Mouse (Mus musculus) spleen, embryonic (tissue): ENCODE measurements around the gene Dcps.
"Not testable (repeated sequence)": the region's sequence is repeated elsewhere in the genome, so short reads cannot be mapped to it uniquely, and the experiment has no call there.

Experiments used
- CTCF ChIA-PET: fragments of 350-600 bp; sonication (Branson Sonifier 250); formaldehyde crosslinking; loops from one replicate; lab custom pipeline; 2022; lab: Charles Lee

The Dcps gene

DNA sequence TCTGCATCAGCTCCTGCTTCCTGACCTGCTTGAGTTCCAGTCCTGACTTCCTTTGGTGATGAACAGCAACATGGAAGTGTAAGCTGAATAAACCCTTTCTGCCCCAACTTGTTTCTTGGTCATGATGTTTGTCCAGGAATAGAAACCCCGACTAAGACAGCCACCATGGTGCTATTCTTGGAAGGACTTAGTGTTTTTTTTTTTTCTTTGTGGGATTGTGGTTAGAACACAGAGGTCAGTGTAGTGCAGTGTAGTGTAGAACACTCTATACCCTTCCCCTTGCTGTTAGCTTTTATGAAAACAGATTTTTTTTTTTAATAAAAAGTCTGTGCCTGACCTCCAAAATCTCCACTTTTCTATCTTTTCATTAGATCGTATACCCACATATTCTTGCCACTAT is 7.0 kb upstream of the Dcps start:
- CTCF ChIA-PET = no interaction called here

GRCm38 (mm10) chr9:35176124-35176659 is 331 bp upstream of the Dcps start:
- CTCF ChIA-PET = no interaction called here

GRCm38 (mm10) chr9:35173331-35173730 is 2.5 kb downstream of the Dcps start:
- CTCF ChIA-PET = no interaction called here

DNA sequence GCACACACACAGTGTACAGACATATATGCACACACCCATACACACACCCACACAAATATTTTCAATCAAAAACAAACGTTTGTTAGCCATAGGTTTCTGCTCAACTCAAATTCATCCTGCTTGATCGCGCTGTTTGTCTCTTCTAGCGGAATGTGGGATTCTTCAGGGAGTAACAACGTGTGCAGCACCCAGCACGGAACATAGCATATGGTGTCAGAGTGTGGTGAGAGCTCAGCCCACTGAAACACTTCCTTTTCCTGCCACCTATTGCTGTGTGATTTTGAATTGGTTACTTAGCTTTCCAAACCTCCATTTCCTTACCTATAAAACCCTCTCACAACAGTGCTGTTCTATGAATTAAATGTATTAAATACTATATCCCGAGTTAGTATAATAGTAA is 5.8 kb downstream of the Dcps start:
- CTCF ChIA-PET = no interaction called here

GRCm38 (mm10) chr9:35166798-35167635 is 8.8 kb downstream of the Dcps start:
- CTCF ChIA-PET = interaction anchor here (0.7 to 0.8 kb wide), 2 partner anchors 11 to 378 kb away, joined by 3 to 10 read pairs; no protein-coding TSS in a partner anchor

DNA sequence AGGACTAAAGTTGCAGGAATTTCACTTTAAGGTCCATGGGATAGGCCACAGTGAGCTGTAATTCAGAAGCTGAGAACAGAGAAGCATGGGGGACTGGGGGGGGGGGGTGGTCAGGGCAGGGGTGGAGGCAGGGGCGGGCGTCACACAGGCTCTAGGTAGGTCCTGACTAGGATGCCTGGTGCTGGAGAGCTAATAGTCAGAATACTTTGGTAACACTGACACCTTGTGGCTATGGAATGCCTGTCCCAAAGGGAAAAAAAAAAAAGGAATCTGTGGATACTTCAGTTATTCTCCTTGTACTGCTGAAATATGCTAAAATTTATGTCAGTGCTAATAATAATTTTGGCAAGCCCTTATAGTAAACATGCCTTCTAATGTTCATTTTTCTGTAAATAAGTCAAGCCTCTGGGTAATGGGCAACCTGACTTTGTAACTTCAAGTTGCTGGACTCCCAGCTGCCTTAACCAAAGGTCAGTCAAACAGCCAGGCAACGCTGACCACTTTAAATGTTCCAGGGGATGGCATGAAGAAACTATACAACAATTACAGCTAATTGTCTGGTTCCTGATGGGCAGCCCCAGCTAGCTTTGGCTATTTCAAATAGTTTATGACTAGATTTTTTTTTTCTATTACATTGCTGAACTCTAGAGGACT is 9.6 kb downstream of the Dcps start:
- CTCF ChIA-PET = interaction anchor here (0.7 to 0.8 kb wide), 2 partner anchors 10 to 377 kb away, joined by 3 to 10 read pairs; no protein-coding TSS in a partner anchor

- CTCF ChIA-PET = interaction anchor here (0.6 kb wide), 2 partner anchors 111 to 180 kb away, joined by 3 to 21 read pairs; no protein-coding TSS in a partner anchor
These were observed 11.6 kb downstream of the Dcps start for GRCm38 (mm10) chr9:35164142-35164874.

DNA sequence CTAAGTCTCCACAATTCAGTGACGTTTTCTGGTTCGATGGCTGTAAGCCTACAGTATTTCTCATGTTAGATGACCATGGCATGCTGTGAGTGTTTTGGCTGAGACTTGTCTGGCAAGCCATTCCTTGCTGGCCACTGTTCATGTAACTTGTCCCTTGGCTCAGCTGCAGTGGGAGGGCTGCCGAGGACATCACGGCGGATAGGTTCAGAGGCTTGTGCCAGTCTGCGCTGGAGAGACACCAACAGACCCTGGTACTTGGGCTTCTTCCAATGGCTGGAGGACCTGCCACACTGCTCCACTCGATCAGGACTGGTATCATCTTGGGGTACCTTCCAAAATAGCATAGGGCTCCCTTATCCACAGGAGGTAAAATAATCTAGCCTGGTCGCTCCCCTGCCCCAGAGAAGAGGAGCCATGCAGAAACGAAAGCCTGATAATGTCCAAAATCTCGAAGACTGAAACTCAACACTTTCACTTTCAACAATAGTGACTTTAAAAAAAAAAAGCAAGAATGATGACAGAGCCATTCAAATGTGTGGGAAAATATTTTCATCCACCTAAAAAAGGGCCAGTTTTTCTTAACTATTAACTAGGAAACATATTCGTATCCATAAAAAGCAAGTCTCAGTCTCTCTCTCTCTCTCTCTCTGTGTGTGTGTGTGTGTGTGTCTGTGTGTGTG is 12.7 kb downstream of the Dcps start:
- CTCF ChIA-PET = interaction anchor here (0.6 kb wide), 1 partner anchor 179 kb away, joined by 21 read pairs; no protein-coding TSS in a partner anchor

GRCm38 (mm10) chr9:35161721-35162120 is 14.1 kb downstream of the Dcps start:
- CTCF ChIA-PET = no interaction called here

DNA sequence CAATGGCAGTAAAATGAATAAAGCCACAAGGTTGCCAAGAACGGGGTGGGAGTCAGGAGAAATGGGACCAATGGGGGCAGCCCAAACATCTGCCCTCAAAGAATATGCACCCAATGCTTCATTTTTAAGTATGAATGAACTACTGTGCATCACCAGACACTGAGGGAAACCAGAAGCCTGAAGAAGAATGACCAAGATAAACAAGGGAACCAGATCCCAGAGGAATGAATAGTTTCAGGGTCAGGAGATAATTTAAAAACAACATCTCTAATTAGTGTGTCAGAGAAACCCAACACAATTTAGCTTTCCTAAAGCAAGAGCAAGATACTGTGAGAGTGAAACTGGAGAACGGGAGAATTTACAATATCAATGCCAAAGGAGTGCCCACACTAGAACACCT is 15.2 kb downstream of the Dcps start:
- CTCF ChIA-PET = no interaction called here

DNA sequence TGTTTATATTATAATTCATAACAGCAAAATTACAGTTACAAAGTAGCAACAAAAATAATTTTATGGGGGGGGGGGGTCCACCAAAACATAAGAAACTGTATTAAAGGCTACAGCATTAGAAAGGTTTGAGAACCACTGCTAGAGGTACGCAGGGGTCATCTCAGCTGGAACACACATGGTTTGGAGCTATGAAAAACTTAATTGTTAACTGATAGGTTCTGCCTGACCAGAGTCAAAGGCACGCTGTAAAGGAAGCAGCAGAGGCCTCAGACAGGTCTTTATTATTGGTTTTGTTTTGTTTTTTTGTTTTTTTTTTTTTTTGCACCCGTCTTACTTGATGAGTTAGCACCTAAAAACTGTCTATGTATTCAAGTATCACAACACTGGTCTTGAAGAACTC is 17.4 kb downstream of the Dcps start:
- CTCF ChIA-PET = interaction anchor here (0.7 kb wide), 1 partner anchor 383 kb away, joined by 9 read pairs; no protein-coding TSS in a partner anchor

DNA sequence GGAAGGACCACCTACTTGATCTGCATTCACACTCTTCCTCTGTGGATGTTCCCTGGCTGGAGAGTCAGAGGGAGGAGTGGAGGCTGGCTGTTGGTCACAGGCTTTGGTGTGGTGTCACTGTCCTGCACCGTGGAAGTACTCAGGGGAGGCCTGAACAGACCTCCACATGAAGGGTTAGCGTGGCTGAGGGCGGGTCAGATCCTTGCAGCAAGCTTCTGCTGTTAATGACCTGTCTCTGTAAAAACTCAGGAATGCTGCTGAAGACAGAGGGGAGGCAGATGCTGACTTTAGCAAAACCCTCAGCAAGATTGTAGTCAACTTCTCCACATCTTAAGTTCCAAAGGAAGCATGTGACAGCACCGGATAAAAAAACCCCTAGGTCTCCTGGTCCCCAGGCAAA is 19.0 kb downstream of the Dcps start:
- CTCF ChIA-PET = no interaction called here

DNA sequence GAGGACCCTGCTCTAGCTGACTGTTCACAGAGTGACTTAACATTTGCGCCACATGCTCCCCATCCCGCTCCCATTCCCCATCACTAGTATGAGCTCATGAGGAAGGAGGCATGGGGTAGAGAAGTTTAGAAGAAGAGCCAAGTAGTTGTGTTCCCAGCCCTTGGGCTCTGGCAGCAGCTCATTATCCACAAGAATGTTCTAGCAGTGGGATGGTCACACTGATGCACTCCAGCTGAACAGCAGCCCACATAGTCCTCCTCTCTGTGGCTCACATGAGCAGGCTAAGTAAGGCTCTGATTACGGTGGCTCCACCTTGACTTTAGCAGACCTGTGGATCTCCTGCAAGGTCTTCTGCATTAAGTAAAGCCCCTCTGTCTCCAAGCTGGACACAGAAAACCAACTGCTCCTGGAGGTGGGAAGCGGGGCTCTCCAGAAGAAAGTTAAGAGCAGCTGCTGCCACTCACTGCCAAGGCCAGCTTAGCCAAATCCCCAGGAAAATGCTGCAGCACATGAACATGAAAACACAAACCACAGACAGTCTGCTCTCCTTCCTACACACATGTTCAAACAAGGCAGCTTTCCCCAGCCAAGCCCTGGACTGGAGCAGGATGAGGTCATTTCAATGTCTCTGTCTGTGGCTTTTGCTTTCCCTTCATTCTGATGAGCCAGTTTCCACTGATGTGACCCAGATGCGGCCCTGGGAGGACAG is 19.7 kb downstream of the Dcps start:
- CTCF ChIA-PET = interaction anchor here (0.6 kb wide), 1 partner anchor 10 kb away, joined by 10 read pairs; no protein-coding TSS in a partner anchor

GRCm38 (mm10) chr9:35152923-35153322 is 22.9 kb downstream of the Dcps start:
- CTCF ChIA-PET = no interaction called here

GRCm38 (mm10) chr9:35148822-35149221 is 27.0 kb downstream of the Dcps start:
- CTCF ChIA-PET = interaction anchor here (0.7 kb wide), 1 partner anchor 1767 kb away, joined by 7 read pairs; no protein-coding TSS in a partner anchor

- CTCF ChIA-PET = not testable (repeated sequence)
These were observed 28.6 kb downstream of the Dcps start for GRCm38 (mm10) chr9:35147261-35147660.

DNA sequence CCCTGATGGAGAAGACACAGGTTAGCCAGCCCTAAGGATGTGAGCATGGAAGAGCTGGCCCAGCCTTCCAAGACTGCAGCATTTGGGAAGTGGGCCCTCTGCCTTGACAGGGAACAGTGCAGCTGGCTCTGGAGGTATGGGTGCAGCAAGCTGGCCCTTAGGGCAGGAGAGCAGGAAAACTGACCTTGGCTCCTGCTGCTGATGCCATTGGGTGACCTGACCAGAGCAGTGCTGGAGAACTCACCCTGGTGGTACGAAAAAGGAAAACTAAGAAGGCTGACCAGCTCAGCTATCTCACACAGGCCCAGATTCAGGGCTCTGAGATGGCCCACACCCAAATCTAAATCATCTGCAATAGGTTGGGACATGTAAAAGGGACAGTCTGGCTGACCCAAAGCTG is 30.0 kb downstream of the Dcps start:
- CTCF ChIA-PET = no interaction called here

DNA sequence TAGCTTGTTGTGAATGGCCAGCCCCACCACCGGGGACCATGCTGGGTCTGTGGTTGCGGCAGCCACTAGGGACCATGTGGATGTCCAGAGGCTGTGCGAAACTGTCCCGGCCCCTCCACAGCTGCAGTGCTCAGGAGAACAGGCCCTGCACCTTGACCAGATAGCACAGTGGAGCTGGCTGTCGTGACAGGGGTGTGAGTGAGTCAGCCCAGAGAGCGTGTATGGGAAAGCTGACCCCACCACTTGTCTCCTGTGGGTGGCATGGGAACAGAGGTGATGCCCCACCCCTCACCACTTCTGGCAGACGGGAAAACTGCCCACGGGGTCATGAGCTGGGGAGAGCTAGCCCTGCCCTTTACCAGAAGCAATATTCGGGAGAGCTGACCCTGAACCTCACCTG is 30.7 kb downstream of the Dcps start:
- CTCF ChIA-PET = interaction anchor here (0.6 kb wide), 1 partner anchor 161 kb away, joined by 5 read pairs; no protein-coding TSS in a partner anchor

DNA sequence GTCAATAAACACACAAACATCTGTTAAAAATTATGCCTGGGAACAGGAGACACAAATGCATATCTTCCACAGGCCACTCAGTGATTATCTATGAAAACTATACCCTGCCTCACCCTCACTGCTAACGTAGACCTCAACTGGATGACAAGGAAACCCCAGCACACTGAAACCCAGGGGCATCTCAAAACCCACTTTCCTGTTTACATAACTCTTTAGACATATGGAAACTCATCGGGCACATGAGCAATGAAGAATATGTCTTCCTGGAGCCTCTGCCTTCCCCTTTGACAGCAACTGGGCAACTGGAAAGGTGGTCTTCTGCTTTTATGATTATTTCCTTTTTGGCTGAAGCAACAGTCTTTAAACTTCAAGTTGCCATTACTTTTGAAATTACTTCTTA is 33.6 kb downstream of the Dcps start:
- CTCF ChIA-PET = no interaction called here

DNA sequence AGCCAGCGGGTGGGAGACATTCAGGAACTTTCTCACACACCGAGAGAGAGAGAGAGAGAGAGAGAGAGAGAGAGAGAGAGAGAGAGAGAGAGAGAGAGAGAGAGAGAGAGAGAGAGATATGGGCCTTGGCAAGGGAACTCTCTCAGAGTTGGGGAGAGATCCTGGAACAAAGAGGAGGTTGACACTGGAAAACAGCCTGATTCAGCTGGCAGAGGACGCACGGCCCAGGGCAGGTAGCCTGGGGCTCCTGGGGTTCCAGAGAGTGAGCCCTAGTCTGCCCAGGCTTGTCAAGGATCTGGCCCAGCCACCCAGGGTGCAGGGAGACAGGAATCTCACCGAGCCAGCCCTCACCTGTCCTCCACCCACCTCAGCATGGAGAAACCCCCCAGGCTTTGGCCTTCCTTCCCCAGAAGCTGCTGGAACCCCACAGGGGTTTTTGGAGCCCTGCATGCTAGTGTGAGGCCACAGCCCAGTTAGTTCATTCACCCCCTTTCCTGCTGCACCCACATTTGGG is 36.6 kb downstream of the Dcps start:
- CTCF ChIA-PET = no interaction called here
